Mouse (Mus musculus) left cerebral cortex, postnatal 36 days (tissue): Measurements from ENCODE around the gene Unc5b. TPM values are rescaled to one million over a fixed set of nuclear protein-coding genes. Genes with fewer than 3 reads are reported as not detected.

Source experiments
- DNase-seq, 2 experiments: peaks; one replicate each; pipeline ENCODE4 v3.0.0; 2021 to 2022; ENCODE audit warnings: low spot score in 2 of 2, mixed read lengths in 1 of 2
- intact Hi-C: fragments of 180-260 bp; cut with DNase I; formaldehyde crosslinking; loops from one replicate; pipeline ENCODE4 v1.15.1; 2025
- total RNA-seq, 2 experiments: library from RNA; stranded (reverse); gene quantifications; 2 replicates each; pipeline ENCODE4 v1.2.3; 2021

The Unc5b gene
- total RNA-seq, 2 experiments from 2014 or later = 9.7 to 13.5 TPM

GRCm38 (mm10) chr10:60737169-60737728 is 94.1 kb downstream of the Unc5b start:
- intact Hi-C loops = no loop called here
- DNase-seq = no peak

- intact Hi-C loops = no loop called here
- DNase-seq = no peak
Observed at GRCm38 (mm10) chr10:60735737-60736136, 95.6 kb downstream of the Unc5b start.

GRCm38 (mm10) chr10:60733471-60733870 is 97.9 kb downstream of the Unc5b start:
- intact Hi-C loops = no loop called here
- DNase-seq = no peak

- intact Hi-C loops = no loop called here
- no peak for DNase-seq
Observed at GRCm38 (mm10) chr10:60732397-60732861, 99.0 kb downstream of the Unc5b start.

DNA sequence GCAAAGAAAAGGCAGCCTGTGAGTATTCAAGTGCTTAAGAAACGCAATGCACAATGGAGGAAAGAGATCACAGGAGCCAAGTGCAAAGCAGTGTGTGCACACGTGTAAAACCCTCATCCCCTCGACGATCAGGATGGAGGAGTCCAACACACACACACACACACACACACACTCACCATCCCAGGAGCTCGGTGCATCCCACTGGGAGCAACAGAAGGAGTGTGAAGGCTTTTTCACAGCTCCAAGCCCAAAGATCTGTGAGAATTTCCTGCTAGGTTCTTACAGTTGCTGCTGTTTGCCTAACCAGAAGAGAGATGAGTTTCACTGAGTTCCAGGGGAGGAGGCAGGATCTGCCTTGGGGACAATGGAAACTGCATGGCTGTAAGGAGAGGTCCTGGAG is 99.6 kb downstream of the Unc5b start:
- no peak for DNase-seq
- intact Hi-C loops = no loop called here

DNA sequence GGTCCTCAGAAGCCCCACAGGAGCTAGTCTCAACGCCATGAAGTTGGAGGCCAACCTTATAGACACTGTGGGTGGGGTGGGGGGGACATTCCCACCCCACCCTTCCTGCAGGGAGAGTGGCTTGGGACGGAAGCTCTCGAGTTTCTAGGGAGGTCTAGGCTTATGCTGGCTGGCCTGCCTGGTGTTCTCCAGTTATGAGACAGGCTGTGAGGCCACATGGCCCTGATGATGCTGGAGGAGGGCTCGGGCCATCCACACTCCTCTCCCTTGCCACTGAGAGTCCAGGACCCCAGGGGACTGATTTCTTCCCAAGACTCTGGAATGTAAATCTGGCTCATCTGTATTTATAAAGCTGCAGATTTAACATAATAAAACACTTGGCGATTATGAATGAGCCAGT is 104.1 kb downstream of the Unc5b start:
- intact Hi-C loops = no loop called here
- DNase-seq = no peak

- intact Hi-C loops = no loop called here
- no peak for DNase-seq
Observed at GRCm38 (mm10) chr10:60726896-60727295, 104.5 kb downstream of the Unc5b start.

DNA sequence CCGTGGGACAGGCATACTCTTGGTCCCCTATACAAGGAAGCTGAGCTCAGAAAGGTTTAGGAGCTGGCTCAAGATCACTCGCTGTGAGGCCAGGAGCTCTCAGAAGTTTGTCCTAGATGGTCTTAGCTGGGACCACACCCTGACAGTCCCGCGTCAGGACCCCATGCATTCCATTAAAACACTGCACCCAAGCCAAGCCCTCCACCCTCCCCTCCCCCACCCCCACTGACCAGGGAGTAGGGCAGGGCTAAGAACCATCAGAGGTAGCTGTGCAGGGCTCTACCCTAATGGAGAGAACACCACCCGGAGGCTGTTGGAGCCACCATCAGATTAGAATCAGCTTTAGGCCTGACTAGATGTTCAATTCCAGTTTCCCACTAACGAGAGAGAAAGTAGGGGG is 106.9 kb downstream of the Unc5b start:
- intact Hi-C loops = no loop called here

GRCm38 (mm10) chr10:60723345-60723744 is 108.0 kb downstream of the Unc5b start:
- intact Hi-C loops = no loop called here
- DNase-seq = no peak

More for the DNA sequence above, 106.9 kb downstream of the Unc5b start:
- no peak for DNase-seq

GRCm38 (mm10) chr10:60721640-60722039 is 109.7 kb downstream of the Unc5b start:
- intact Hi-C loops = no loop called here
- no peak for DNase-seq

GRCm38 (mm10) chr10:60720461-60720860 is 110.9 kb downstream of the Unc5b start:
- no peak for DNase-seq
- intact Hi-C loops = no loop called here

DNA sequence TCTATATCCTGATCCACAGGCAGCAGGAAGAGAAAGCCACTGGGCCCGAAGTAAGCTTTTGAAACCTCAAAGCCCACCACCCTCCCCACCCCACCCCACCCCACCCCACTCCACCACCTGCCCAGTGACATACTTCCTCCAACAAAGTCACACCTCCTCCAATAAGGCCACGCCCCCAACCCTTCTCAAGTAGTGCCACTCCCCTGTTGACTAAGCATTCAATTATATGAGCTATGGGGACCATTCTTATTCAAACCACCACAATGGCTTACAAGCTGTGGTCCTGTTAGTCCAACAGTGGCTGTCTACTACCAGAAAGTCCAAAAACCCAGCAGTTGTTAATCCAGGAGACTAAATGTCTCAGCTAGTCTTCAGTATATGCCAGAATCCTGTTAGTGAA is 112.9 kb downstream of the Unc5b start:
- intact Hi-C loops = no loop called here
- no peak for DNase-seq

DNA sequence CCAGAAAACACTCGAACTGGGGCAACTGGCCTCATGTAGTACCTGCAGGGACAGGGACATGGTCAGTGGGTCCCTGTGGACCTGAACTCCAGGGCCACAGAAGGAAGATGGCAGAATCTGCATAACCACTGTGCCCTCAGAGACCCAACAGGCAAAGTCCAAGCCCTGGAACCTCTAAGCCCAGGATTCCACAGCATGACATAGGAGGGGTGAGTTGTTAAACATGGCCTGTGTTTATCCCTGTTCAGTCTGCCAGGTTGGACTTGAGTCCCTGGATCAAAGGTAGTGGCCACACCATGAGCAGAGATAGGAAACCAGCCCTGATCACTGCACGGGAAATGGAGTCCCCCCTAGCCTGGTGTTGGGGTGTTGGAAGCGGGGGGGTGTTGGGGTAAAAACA is 114.9 kb downstream of the Unc5b start:
- intact Hi-C loops = no loop called here
- DNase-seq = no peak

Other genes with a start within 250 kb of the Unc5b start
- gene Cdh23, start 135.1 kb downstream of the Unc5b start, total RNA-seq = 1 to 10 TPM; 1.7 to 1.8 TPM
- gene Slc29a3, start 78.8 kb downstream of the Unc5b start, total RNA-seq = 10 to 100 TPM; 15.5 to 18.4 TPM